Mouse (Mus musculus) hindbrain, embryonic 10.5 days (tissue): ENCODE data around the gene Calr. TPM values are rescaled to one million over a fixed set of nuclear protein-coding genes. Genes with fewer than 3 reads are reported as not detected.

Experiments used
- DNase-seq: peaks from one replicate; pipeline ENCODE4 v3.0.0-alpha.2; 2017; ENCODE audit warnings: low spot score
- H3K27ac ChIP-seq: fragments of 300-500 bp; sonication (generic); 2 replicates; pipeline ENCODE4 v1.5.1; 2016; ENCODE audit warnings: mild to moderate bottlenecking, moderate library complexity
- H3K27me3 ChIP-seq: fragments of 300-500 bp; sonication (generic); 2 replicates; pipeline ENCODE4 v1.6.1; 2016; ENCODE audit warnings: mild to moderate bottlenecking; ENCODE audit not compliant: poor library complexity, insufficient read depth, severe bottlenecking
- H3K36me3 ChIP-seq: fragments of 300-500 bp; sonication (generic); 2 replicates; pipeline ENCODE4 v1.6.1; 2016; ENCODE audit warnings: mild to moderate bottlenecking, moderate library complexity
- H3K4me1 ChIP-seq: fragments of 300-500 bp; sonication (generic); replicated peaks from 2 replicates; pipeline ENCODE4 v1.6.1; 2016; ENCODE audit warnings: mild to moderate bottlenecking
- H3K4me3 ChIP-seq: fragments of 300-500 bp; sonication (generic); 2 replicates; pipeline ENCODE4 v1.5.1; 2016; ENCODE audit warnings: mild to moderate bottlenecking, moderate library complexity
- H3K9me3 ChIP-seq: fragments of 300-500 bp; sonication (generic); 2 replicates; pipeline ENCODE4 v1.6.1; 2016; ENCODE audit warnings: mild to moderate bottlenecking, moderate library complexity
- WGBS: fragments of 180-500 bp; shearing (Covaris S2); methylation state at CpG from one replicate; pipeline ENCODE4 v1.1.7; 2016; 5-methylcytosine and 5-hydroxymethylcytosine counted together
- polyA plus RNA-seq: library from polyadenylated mRNA; unstranded; fragments of >200 nt; fragmentation: Nextera tagmentation; extraction: Ambion mirVana; gene quantifications from 2 replicates; pipeline ENCODE4 v1.2.1, GENCODE M21; 2016

Calr gene
- polyA plus RNA-seq, 1 experiment from 2014 or later = 783 TPM

- 1% methylated on average over 18 of the region's 18 CpGs for WGBS
- Histone ChIP-seq H3K9me3 (no peaks in the 10 kb centered on the region), H3K36me3 (no peaks in the 10 kb centered on the region), H3K4me3 (peak overlapping the region; percentile 22), H3K4me1 (peaks cover 12% of the 10 kb centered on the region), H3K27ac (no peak overlapping the region; the same call in 1 of the 2 replicates), H3K27me3 (peaks cover 33% of the 10 kb centered on the region)
- peak; percentile 80 for DNase-seq
Observed at GRCm38 (mm10) chr8:84823653-84824052, 23.1 kb downstream of the Calr start.

- Histone ChIP-seq H3K4me1 (peaks cover 12% of the 10 kb centered on the region), H3K4me3 (peak within 1 kb of the TSS; percentile 22), H3K36me3 (no peaks in the 10 kb centered on the region), H3K9me3 (no peaks in the 10 kb centered on the region), H3K27ac (no peak within 1 kb of the TSS), H3K27me3 (peaks cover 36% of the 10 kb centered on the region)
- WGBS = 30% methylated on average over 3 of the region's 3 CpGs
- no peak for DNase-seq
Observed at GRCm38 (mm10) chr8:84822723-84823122, 24.0 kb downstream of the Calr start, which contains the start of gene Dand5. Gene Dand5, minus strand, starts transcription at chr8:84822823.

- Histone ChIP-seq H3K4me1 (peaks cover 33% of the 10 kb centered on the region), H3K27ac (no peak overlapping the region), H3K4me3 (no peak overlapping the region), H3K9me3 (no peaks in the 10 kb centered on the region), H3K36me3 (no peaks in the 10 kb centered on the region), H3K27me3 (peaks cover 67% of the 10 kb centered on the region)
- no peak for DNase-seq
- 74% methylated on average over 17 of the region's 17 CpGs for WGBS
Observed at GRCm38 (mm10) chr8:84816117-84816516, 30.6 kb downstream of the Calr start.

GRCm38 (mm10) chr8:84815547-84815946, 31.2 kb downstream of the Calr start:
- 11% methylated on average over 9 of the region's 9 CpGs for whole genome bisulfite sequencing
- Histone ChIP-seq H3K27ac (no peak overlapping the region), H3K4me3 (no peak overlapping the region), H3K4me1 (peaks cover 39% of the 10 kb centered on the region), H3K27me3 (peaks cover 70% of the 10 kb centered on the region), H3K9me3 (no peaks in the 10 kb centered on the region), H3K36me3 (no peaks in the 10 kb centered on the region)
- peak; percentile 93 for DNase-seq

GRCm38 (mm10) chr8:84814555-84815441, 31.9 kb downstream of the Calr start:
- H3K27me3 ChIP-seq = peaks cover 75% of the 10 kb centered on the region
- DNase-seq = no peak
- H3K4me1 ChIP-seq = peaks cover 41% of the 10 kb centered on the region
- no peaks in the 10 kb centered on the region for H3K9me3 ChIP-seq
- 47% methylated on average over 19 of the region's 19 CpGs for WGBS
- H3K4me3 ChIP-seq = 0 out of 2 replicates have a peak overlapping the region, but pooled peaks have one; percentile 3
- no peaks in the 10 kb centered on the region for H3K36me3 ChIP-seq
- H3K27ac ChIP-seq = peak overlapping the region; percentile 60

GRCm38 (mm10) chr8:84814240-84814554, 32.5 kb downstream of the Calr start:
- peaks cover 81% of the 10 kb centered on the region for H3K27me3 ChIP-seq
- WGBS = 89% methylated on average over 11 of the region's 11 CpGs

GRCm38 (mm10) chr8:84813830-84814229, 32.9 kb downstream of the Calr start:
- H3K4me1 ChIP-seq = peaks cover 50% of the 10 kb centered on the region

More at GRCm38 (mm10) chr8:84814240-84814554, 32.5 kb downstream of the Calr start:
- Histone ChIP-seq H3K4me1 (peaks cover 46% of the 10 kb centered on the region), H3K36me3 (no peaks in the 10 kb centered on the region), H3K4me3 (no peak overlapping the region), H3K27ac (no peak overlapping the region), H3K9me3 (no peaks in the 10 kb centered on the region)
- DNase-seq = no peak

GRCm38 (mm10) chr8:84813059-84813458, 33.7 kb downstream of the Calr start:
- no peak overlapping the region for H3K4me3 ChIP-seq
- no peaks in the 10 kb centered on the region for H3K36me3 ChIP-seq
- peak; percentile 82 for DNase-seq
- peaks cover 91% of the 10 kb centered on the region for H3K27me3 ChIP-seq
- H3K4me1 ChIP-seq = peaks cover 50% of the 10 kb centered on the region
- no peaks in the 10 kb centered on the region for H3K9me3 ChIP-seq
- 3% methylated on average over 5 of the region's 5 CpGs for WGBS
- H3K27ac ChIP-seq = no peak overlapping the region

More at GRCm38 (mm10) chr8:84813830-84814229, 32.9 kb downstream of the Calr start:
- WGBS = 91% methylated on average over 3 of the region's 3 CpGs
- Histone ChIP-seq H3K27me3 (peaks cover 85% of the 10 kb centered on the region), H3K9me3 (no peaks in the 10 kb centered on the region), H3K4me3 (no peak overlapping the region), H3K27ac (no peak overlapping the region), H3K36me3 (no peaks in the 10 kb centered on the region)
- no peak for DNase-seq

- Histone ChIP-seq H3K9me3 (no peaks in the 10 kb centered on the region), H3K4me1 (peaks cover 50% of the 10 kb centered on the region), H3K27me3 (peaks cover 98% of the 10 kb centered on the region), H3K36me3 (no peaks in the 10 kb centered on the region), H3K27ac (peak overlapping the region; percentile 81), H3K4me3 (peak overlapping the region; percentile 46)
- 17% methylated on average over 10 of the region's 10 CpGs for WGBS
- DNase-seq = no peak
Observed at GRCm38 (mm10) chr8:84811303-84811702, 35.4 kb downstream of the Calr start.

- peak; percentile 94 for DNase-seq
- Histone ChIP-seq H3K36me3 (no peaks in the 10 kb centered on the region), H3K4me3 (peak overlapping the region; percentile 46), H3K9me3 (peaks cover 4% of the 10 kb centered on the region; the same call in 1 of the 2 replicates), H3K27ac (peak overlapping the region; percentile 81), H3K27me3 (peaks cover 98% of the 10 kb centered on the region), H3K4me1 (peaks cover 50% of the 10 kb centered on the region)
- WGBS = 1% methylated on average over 32 of the region's 32 CpGs
Observed at GRCm38 (mm10) chr8:84810896-84811295, 35.8 kb downstream of the Calr start.

GRCm38 (mm10) chr8:84809941-84810280, 36.8 kb downstream of the Calr start:
- Histone ChIP-seq H3K36me3 (no peaks in the 10 kb centered on the region), H3K9me3 (peaks cover 6% of the 10 kb centered on the region; the same call in 1 of the 2 replicates), H3K4me1 (peaks cover 42% of the 10 kb centered on the region), H3K4me3 (no peak overlapping the region), H3K27ac (no peak overlapping the region), H3K27me3 (peaks cover 98% of the 10 kb centered on the region)
- WGBS = 83% methylated on average over 5 of the region's 5 CpGs
- no peak for DNase-seq

- H3K4me1 ChIP-seq = peaks cover 36% of the 10 kb centered on the region
- DNase-seq = no peak
- peaks cover 98% of the 10 kb centered on the region for H3K27me3 ChIP-seq
- 52% methylated on average over 12 of the region's 12 CpGs for WGBS
- H3K27ac ChIP-seq = no peak overlapping the region
- H3K4me3 ChIP-seq = no peak overlapping the region
- H3K9me3 ChIP-seq = peaks cover 6% of the 10 kb centered on the region; the same call in 1 of the 2 replicates
- H3K36me3 ChIP-seq = no peaks in the 10 kb centered on the region
Observed at GRCm38 (mm10) chr8:84809109-84809940, 37.4 kb downstream of the Calr start.
